Mouse (Mus musculus) heart, embryonic 10.5 days (tissue): ENCODE measurements around the gene Ptp4a2. TPM values are rescaled to one million over a fixed set of nuclear protein-coding genes. Genes with fewer than 3 reads are reported as not detected.
A peak's percentile ranks its signal among the peaks of the same experiment; 100 is the strongest.

ENCODE experiments used
- DNase-seq: peaks from one replicate; pipeline ENCODE4 v3.0.0-alpha.2; 2017; ENCODE audit warnings: low spot score
- H3K27ac ChIP-seq: fragments of 300-500 bp; sonication (generic); 2 replicates; pipeline ENCODE4 v1.5.1; 2016; ENCODE audit warnings: mild to moderate bottlenecking
- H3K27me3 ChIP-seq: fragments of 300-500 bp; sonication (generic); 2 replicates; pipeline ENCODE4 v1.6.1; 2016; ENCODE audit warnings: mild to moderate bottlenecking; ENCODE audit not compliant: poor library complexity, insufficient read depth, severe bottlenecking
- H3K36me3 ChIP-seq: fragments of 300-500 bp; sonication (generic); 2 replicates; pipeline ENCODE4 v1.6.1; 2016; ENCODE audit warnings: mild to moderate bottlenecking, moderate library complexity
- H3K4me1 ChIP-seq: fragments of 300-500 bp; sonication (generic); 2 replicates; pipeline ENCODE4 v1.6.1; 2016; ENCODE audit warnings: mild to moderate bottlenecking
- H3K4me3 ChIP-seq: fragments of 300-500 bp; sonication (generic); 2 replicates; pipeline ENCODE4 v1.5.1; 2016; ENCODE audit warnings: mild to moderate bottlenecking, moderate library complexity
- H3K9me3 ChIP-seq: fragments of 300-500 bp; sonication (generic); 2 replicates; pipeline ENCODE4 v1.6.1; 2016; ENCODE audit warnings: mild to moderate bottlenecking, moderate library complexity
- WGBS: fragments of 180-500 bp; shearing (Covaris S2); methylation state at CpG from one replicate; pipeline ENCODE4 v1.1.7; 2016; 5-methylcytosine and 5-hydroxymethylcytosine counted together
- polyA plus RNA-seq: library from polyadenylated mRNA; unstranded; fragments of >200 nt; fragmentation: Nextera tagmentation; extraction: Ambion mirVana; gene quantifications from 2 replicates; pipeline ENCODE4 v1.2.1, GENCODE M21; 2016

Ptp4a2 gene
- polyA plus RNA-seq, 1 experiment from 2014 or later: 351 TPM

DNA sequence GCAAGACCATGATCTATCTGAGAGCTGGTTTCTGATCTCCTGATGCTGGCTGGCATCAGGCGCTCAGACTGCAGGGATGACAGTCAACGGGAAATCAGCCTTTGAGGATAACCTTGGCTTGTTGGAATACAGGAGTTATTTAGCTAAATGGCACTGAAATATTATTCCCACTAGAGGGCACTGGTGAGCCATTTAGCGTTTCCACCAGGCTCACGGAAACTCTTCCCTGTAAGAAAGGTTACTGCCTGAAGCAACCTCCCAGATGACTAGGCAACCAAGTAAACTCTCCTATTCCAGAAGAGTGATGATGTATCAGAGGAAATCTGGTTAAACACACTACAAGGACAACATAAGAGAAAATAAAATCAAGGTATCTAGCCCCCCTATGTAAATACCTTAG, 25.8 kb upstream of the Ptp4a2 start:
- Histone ChIP-seq H3K36me3 (0 out of 2 replicates have a peak, but pooled peaks cover 5% of the 10 kb centered on the region), H3K4me1 (peaks cover 19% of the 10 kb centered on the region), H3K27me3 (no peaks in the 10 kb centered on the region), H3K9me3 (no peaks in the 10 kb centered on the region), H3K4me3 (no peak overlapping the region), H3K27ac (no peak overlapping the region)
- no peak for DNase-seq
- WGBS: 2% methylated on average over 4 of the region's 4 CpGs

GRCm38 (mm10) chr4:129788693-129789092, 22.3 kb upstream of the Ptp4a2 start:
- DNase-seq: no peak
- H3K4me3 ChIP-seq: no peak overlapping the region
- WGBS: 70% methylated on average over 8 of the region's 8 CpGs
- peaks cover 26% of the 10 kb centered on the region for H3K4me1 ChIP-seq
- H3K27ac ChIP-seq: no peak overlapping the region
- H3K27me3 ChIP-seq: no peaks in the 10 kb centered on the region
- no peaks in the 10 kb centered on the region for H3K9me3 ChIP-seq
- 0 out of 2 replicates have a peak, but pooled peaks cover 5% of the 10 kb centered on the region for H3K36me3 ChIP-seq

DNA sequence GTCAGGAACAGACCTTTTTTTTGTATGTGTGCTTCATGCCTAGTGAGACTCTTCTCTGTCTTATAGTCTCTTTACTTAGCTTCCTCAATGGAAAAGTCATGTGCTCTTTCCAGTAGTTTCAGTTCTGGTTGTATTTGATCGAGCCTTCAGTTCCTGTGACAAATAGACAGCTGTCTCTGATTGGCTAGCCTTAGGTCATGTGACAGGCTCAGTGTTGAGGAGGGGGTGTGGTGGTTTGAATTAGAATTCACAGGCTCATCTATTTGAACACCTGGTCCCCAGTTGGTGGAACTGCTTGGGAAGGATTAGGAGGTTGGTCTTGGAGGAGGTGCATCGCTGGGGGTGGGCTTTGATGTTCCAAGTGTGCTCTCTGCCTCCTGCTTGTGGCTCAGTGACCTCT, 21.4 kb upstream of the Ptp4a2 start:
- H3K36me3 ChIP-seq: 0 out of 2 replicates have a peak, but pooled peaks cover 5% of the 10 kb centered on the region
- H3K27me3 ChIP-seq: no peaks in the 10 kb centered on the region
- no peak overlapping the region for H3K27ac ChIP-seq
- no peak overlapping the region for H3K4me3 ChIP-seq
- 93% methylated on average over 2 of the region's 2 CpGs for WGBS
- no peaks in the 10 kb centered on the region for H3K9me3 ChIP-seq
- peaks cover 33% of the 10 kb centered on the region for H3K4me1 ChIP-seq
- no peak for DNase-seq

- Histone ChIP-seq H3K36me3 (0 out of 2 replicates have a peak, but pooled peaks cover 5% of the 10 kb centered on the region), H3K27me3 (no peaks in the 10 kb centered on the region)
Observed at GRCm38 (mm10) chr4:129790475-129790874, 20.5 kb upstream of the Ptp4a2 start.

DNA sequence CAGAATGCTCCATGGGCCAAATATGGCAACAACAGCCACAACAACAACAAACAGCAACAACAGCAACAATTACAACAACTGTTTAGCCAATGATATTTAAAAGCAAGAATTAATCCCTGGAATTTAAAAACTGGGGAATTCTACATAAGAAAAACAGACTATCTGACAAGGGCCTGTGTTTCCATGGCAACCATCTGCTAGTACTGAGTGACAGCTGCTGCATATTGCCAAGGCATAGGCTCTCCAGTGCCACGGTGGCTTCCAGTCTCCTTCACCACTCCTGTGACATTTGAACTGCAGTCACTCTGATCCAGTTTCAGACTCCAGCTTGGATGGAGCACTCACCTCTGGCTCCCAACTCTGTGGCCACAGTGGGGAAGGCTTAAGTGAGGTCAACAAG, 19.6 kb upstream of the Ptp4a2 start:
- H3K27me3 ChIP-seq: no peaks in the 10 kb centered on the region
- H3K27ac ChIP-seq: 0 out of 2 replicates have a peak overlapping the region, but pooled peaks have one; percentile 6
- no peaks in the 10 kb centered on the region for H3K9me3 ChIP-seq
- no peak for DNase-seq
- 0 out of 2 replicates have a peak, but pooled peaks cover 5% of the 10 kb centered on the region for H3K36me3 ChIP-seq
- H3K4me3 ChIP-seq: no peak overlapping the region
- 30% methylated on average over 1 of the region's 1 CpGs for WGBS
- H3K4me1 ChIP-seq: peaks cover 47% of the 10 kb centered on the region

More at GRCm38 (mm10) chr4:129790475-129790874, 20.5 kb upstream of the Ptp4a2 start:
- peaks cover 38% of the 10 kb centered on the region for H3K4me1 ChIP-seq
- DNase-seq: no peak
- H3K9me3 ChIP-seq: no peaks in the 10 kb centered on the region
- 82% methylated on average over 3 of the region's 3 CpGs for WGBS
- no peak overlapping the region for H3K4me3 ChIP-seq
- H3K27ac ChIP-seq: no peak overlapping the region

DNA sequence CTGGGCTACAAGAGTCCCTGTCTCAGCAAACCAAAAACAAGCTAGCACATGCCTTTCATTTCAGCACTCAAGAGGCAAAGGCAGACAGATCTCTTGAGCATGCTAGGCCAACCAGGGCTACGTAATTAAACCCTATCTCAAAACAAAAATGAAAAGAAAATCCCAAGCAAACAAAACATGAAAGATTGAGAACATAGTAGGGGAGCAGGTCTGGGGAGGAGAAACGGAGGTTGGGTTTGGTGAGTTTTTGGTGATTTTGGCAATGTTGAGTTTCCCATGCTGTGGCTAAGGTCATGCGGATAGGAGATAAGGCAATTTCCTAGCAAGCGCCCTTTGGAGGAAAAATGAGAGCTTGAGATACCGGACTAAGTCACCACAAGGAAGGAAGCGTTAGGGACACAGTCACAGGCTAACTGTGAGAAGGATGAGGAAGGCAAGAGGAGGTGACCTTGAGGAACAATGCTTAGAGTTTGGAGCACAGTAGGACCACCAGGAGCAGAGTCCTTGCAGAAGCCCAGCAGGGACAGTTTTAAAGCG, 18.3 kb upstream of the Ptp4a2 start:
- Histone ChIP-seq H3K4me1 (peaks cover 50% of the 10 kb centered on the region), H3K27ac (peak overlapping the region; percentile 72; the same call in 1 of the 2 replicates), H3K9me3 (no peaks in the 10 kb centered on the region), H3K36me3 (0 out of 2 replicates have a peak, but pooled peaks cover 5% of the 10 kb centered on the region), H3K27me3 (no peaks in the 10 kb centered on the region), H3K4me3 (no peak overlapping the region)
- WGBS: 58% methylated on average over 7 of the region's 7 CpGs
- DNase-seq: no peak

DNA sequence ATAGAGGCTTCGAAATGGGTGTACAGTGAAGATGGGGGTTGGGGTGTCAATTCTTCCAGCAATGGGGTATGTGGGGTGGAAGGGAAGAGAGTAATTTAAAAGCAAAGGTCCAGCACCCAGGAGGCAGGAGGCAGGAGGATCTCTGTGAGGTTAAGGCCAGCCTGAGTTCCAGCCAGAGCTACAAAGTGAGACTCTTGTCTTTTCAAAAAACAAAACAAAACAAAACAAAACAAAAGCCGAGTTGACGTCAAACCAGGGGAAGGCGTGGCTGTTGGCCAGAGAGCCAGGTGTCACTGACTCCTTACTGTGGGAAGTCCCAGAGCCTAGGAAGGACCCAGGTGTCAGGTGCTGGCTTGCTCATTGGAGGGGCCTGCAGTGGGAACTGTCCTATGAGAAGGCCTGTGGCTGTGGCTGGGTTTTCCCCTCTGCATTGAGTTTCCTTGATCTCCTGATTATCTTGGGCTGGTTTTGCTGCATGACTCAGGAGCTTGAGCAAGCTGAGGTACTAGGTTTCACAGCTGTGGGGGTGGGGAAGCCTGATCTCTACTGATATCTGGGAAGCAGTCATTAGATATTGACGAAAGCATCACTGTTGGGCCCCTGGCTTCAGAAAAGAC, 17.2 kb upstream of the Ptp4a2 start:
- Histone ChIP-seq H3K4me1 (peaks cover 54% of the 10 kb centered on the region), H3K36me3 (0 out of 2 replicates have a peak, but pooled peaks cover 5% of the 10 kb centered on the region), H3K4me3 (no peak overlapping the region), H3K27ac (no peak overlapping the region), H3K9me3 (no peaks in the 10 kb centered on the region), H3K27me3 (no peaks in the 10 kb centered on the region)
- 64% methylated on average over 5 of the region's 5 CpGs for WGBS
- DNase-seq: no peak

GRCm38 (mm10) chr4:129795151-129795860, 15.7 kb upstream of the Ptp4a2 start:
- Histone ChIP-seq H3K9me3 (no peaks in the 10 kb centered on the region), H3K4me3 (peak overlapping the region; percentile 35), H3K27me3 (no peaks in the 10 kb centered on the region)

GRCm38 (mm10) chr4:129795861-129796260, 15.2 kb upstream of the Ptp4a2 start:
- H3K27ac ChIP-seq: peak overlapping the region; percentile 86
- no peaks in the 10 kb centered on the region for H3K36me3 ChIP-seq
- no peak for DNase-seq
- 12% methylated on average over 8 of the region's 8 CpGs for WGBS
- no peaks in the 10 kb centered on the region for H3K27me3 ChIP-seq
- peaks cover 54% of the 10 kb centered on the region for H3K4me1 ChIP-seq
- no peaks in the 10 kb centered on the region for H3K9me3 ChIP-seq
- H3K4me3 ChIP-seq: peak overlapping the region; percentile 35

More at GRCm38 (mm10) chr4:129795151-129795860, 15.7 kb upstream of the Ptp4a2 start:
- Histone ChIP-seq H3K4me1 (peaks cover 54% of the 10 kb centered on the region), H3K27ac (peak overlapping the region; percentile 86), H3K36me3 (no peaks in the 10 kb centered on the region)
- no peak for DNase-seq
- 3% methylated on average over 17 of the region's 17 CpGs for WGBS

- Histone ChIP-seq H3K27ac (no peak overlapping the region), H3K27me3 (no peaks in the 10 kb centered on the region), H3K9me3 (no peaks in the 10 kb centered on the region), H3K4me3 (no peak overlapping the region), H3K36me3 (no peaks in the 10 kb centered on the region), H3K4me1 (peaks cover 38% of the 10 kb centered on the region)
- no peak for DNase-seq
- 37% methylated on average over 5 of the region's 5 CpGs for WGBS
Observed at GRCm38 (mm10) chr4:129797985-129798384, 13.0 kb upstream of the Ptp4a2 start.

GRCm38 (mm10) chr4:129803368-129803767, 7.7 kb upstream of the Ptp4a2 start:
- DNase-seq: no peak
- Histone ChIP-seq H3K36me3 (no peaks in the 10 kb centered on the region), H3K9me3 (no peaks in the 10 kb centered on the region), H3K27ac (no peak overlapping the region), H3K27me3 (no peaks in the 10 kb centered on the region), H3K4me1 (0 out of 2 replicates have a peak, but pooled peaks cover under 1% of the 10 kb centered on the region), H3K4me3 (no peak overlapping the region)
- WGBS: 59% methylated on average over 1 of the region's 1 CpGs

- DNase-seq: no peak
- H3K27ac ChIP-seq: no peak overlapping the region
- H3K9me3 ChIP-seq: no peaks in the 10 kb centered on the region
- no peaks in the 10 kb centered on the region for H3K36me3 ChIP-seq
- no peaks in the 10 kb centered on the region for H3K27me3 ChIP-seq
- H3K4me1 ChIP-seq: 0 out of 2 replicates have a peak, but pooled peaks cover 3% of the 10 kb centered on the region
- no peak overlapping the region for H3K4me3 ChIP-seq
- WGBS: 85% methylated on average over 3 of the region's 3 CpGs
Observed at GRCm38 (mm10) chr4:129805059-129805458, 6.0 kb upstream of the Ptp4a2 start.
